Mouse (Mus musculus) megakaryocyte progenitor cell, adult 5-6 weeks (primary cell): ENCODE results near the gene Vps11. TPM values are rescaled to one million over a fixed set of nuclear protein-coding genes. Genes with fewer than 3 reads are reported as not detected.

ENCODE experiments used
- ATAC-seq: replicated peaks from 2 replicates; pipeline ENCODE4 v1.8.0; 2016; ENCODE audit warnings: mild to moderate bottlenecking, moderate TSS enrichment, inconsistent platforms; ENCODE audit not compliant: poor library complexity
- total RNA-seq, 2 experiments: library from RNA; stranded (forward) in 1 of 2; stranded (reverse) in 1 of 2; fragments of 157-497, 149-512 nt in 1 of 2; fragments of 200-1000 nt in 1 of 2; gene quantifications; 2 replicates each; pipeline versions ENCODE4 v1.2.3 to v1.2.4; 2015 to 2017

The Vps11 gene
- total RNA-seq, 2 experiments from 2014 or later: 13.0 to 21.3 TPM

DNA sequence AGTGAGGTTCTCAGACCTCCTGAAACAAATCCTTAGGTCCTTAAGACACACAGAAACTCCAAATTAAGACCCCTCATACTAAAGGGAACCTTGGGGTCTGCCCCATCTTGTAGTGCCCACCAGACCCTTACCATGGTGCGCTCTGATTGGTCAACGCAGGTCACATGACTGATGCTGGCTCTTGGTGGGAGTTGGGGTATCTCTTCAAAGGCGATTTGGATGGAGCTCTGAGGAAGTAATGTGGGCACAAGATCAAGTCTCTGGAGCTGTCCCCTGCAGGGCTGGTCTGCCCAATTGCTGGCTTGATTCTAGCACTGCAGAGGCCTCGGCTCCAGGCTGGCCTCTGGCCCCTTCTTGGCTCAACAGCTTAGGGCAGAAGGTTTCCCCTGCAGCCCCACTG lies 44.0 kb downstream of the Vps11 start:
- no peak for ATAC-seq

DNA sequence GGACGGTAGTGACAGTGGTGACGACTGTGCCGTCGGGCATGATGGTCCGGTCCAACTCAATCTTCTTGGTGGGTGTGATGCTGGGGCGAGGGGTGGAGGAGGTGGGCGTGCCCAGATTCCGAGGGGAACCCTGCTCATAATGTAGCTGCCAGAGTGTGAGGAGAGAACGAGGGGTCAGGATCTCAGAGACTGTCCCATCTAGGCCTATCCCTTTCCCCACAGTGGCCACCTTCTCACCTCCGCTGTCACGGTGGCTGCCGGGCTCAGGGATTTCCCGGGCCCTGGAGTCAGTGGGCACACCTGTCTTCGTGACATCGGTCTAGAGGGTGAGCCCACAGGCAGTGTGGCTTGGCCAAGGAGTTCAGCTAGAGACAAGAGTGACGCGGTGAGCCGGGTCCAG lies 46.6 kb downstream of the Vps11 start:
- ATAC-seq: no peak

DNA sequence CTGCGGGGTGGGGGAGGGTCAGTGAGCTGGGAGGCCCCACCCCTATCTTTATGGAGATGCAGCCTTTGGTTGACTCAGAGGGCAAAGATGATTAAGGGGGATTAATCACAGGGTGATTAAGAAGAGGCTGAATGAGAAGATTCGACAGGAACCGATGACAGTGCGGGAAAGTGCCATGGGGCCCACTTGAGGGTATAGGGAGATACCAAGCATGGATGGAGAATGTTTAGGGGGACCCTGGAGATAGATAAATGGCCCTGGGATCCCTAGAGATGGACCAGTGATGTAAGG lies 47.3 kb downstream of the Vps11 start:
- ATAC-seq: no peak

DNA sequence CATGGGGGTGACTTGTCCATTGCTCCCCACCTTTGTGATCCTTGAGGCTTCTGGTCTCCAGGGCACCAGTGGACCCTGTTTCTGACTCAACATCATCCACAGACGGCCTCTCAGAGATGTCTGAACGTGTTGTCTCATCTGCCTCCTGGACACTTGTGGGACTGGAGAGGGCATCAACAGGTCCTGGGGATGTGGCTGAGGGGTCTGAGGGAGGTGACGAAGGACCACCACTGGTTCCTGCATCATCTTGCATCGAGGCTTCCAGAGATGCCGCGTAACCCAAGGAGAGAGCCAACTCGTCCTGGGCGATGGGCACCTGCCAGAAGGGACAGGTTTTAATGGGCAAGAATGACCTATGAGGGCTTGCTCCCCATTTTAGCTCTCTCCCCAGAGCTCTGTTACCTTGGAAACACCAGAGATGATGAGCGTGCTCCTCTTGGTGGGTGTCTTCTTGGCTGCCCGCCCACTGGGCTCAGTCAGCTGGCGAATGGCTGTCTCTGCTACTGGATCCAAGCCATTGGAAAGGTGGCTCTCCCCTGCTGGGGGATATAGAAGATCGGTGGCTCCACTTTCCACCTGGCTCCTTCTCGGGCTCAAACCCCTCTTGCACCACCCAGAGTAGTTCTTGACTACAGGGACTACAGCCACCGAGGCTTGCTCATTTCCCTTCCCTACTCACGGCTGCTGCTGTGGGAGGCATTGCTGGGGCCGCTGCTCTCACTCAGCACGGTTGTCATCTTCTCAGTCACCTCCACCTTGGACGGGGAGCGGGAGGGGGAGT lies 47.8 kb downstream of the Vps11 start:
- no peak for ATAC-seq

DNA sequence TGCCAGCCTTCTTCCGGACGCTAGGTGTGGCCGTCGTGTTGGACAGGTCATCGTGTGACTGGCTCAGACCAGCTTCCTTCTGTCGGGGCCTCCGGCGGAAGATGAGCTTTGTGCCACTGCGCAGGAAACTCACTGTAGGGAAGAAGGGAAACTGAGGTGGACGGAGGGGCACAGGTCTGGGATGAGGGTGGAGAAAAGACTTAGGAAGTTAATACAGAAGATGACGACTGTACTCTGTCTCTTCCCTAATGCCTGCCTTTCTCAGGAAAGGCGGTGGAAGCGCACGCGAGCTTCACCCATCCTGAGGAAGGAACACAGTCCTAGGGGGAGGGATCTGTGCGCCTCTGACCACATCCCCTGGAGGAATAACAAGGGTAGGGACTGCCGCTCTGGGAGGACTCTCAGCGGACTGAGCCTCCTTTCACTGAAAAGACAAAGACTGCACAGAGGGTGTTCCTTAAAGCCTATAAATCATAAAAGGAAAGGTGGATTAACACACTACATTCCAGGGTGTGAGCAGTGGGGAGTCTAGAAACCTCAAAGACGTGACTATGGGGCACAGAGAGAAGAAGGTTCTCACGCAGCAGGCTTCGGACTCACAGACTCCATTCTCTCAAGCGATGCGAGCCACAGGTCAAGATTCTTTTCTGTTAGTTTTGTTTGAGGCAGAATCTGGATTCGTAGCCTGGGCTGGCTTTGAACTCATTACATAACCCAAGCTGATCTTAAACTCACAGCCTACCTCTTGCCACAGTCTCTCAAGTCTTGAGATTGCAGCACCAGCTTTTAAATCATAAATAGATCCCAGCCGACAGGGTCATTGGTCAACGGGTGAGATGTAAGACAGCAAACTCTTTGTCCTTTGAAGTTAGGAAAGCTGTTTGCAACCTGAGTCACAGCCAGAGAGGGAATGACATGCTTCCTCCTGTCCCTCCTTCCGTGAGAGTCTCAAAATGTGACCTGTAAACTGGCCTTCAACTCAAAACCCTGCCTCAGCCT lies 50.0 kb downstream of the Vps11 start:
- ATAC-seq: 0 out of 2 replicates have a peak, but pooled peaks have one; percentile 23

DNA sequence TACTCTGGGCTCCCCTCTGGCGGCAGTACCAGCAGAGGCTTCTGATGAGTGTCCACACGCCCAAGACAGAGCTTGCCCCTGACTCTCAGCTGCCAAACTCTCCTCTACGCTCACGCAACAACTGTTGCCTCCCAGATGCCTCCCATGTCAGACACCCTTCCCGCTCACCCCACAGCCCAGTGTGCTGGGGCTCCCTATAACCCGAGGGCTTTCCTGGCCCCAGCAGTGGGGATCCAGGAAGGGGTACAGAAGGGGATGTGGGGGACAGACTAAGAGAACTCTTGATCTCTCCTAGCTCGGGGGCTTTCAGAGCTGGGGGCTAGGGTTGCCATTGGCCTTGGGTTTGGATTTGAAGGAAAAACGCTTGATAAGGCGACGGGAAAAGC lies 50.7 kb downstream of the Vps11 start:
- no peak for ATAC-seq

DNA sequence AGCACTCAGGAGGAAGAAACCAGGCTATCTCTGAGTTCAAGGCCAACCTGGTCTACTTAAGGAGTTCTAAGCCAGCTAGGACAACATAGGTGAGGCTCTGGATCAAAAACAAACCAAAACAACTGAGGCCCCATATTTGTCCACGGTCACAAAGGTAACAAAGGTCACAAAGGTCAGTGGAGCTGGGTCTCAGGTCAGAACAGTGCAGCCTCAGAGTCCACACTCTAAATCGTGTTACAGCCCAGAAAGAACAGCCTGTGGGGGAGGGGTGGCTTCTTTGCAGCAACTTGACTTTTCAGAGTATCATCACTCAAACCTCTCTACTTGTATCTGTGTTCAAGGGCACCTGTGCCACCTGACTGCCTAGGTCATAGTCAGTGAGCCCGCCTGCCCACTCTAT lies 51.7 kb downstream of the Vps11 start:
- no peak for ATAC-seq

DNA sequence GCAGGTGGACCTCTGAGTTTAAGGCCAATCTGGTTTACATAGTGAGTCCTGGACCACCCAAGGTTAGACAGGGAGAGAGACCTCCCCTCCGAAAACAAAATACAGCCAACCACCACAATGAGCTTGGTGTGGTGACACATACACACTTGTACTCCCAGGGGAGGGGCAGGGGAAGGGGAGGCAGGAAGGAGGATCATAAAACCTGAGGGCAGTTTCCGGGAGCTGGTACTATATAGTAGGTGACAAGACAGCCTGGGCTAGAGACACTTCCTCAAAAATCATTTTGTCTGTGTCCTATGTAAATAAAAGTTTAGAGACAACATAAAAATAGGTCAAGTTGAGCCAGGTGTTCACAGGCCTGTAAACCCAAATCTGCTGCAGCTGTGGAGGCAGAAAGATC lies 54.2 kb downstream of the Vps11 start:
- ATAC-seq: no peak

DNA sequence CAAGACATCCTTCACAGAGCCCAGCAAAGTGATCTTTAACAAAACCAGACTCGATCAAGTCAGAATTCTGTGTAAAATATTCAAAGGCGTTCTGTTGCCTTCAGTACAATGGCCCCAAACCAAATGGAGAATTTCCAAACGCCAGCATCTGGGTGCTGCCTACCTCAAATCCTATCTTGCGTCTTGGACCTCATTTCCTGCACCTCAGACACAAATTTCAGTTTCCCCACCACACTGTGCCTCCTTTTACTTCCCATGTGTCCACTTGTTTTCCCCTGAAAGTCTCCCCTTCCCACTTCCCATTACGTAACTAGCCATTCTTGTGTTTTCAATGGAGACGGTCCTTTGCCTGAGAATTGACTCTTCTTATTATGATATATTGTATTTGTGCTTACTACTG lies 54.9 kb downstream of the Vps11 start:
- no peak for ATAC-seq

DNA sequence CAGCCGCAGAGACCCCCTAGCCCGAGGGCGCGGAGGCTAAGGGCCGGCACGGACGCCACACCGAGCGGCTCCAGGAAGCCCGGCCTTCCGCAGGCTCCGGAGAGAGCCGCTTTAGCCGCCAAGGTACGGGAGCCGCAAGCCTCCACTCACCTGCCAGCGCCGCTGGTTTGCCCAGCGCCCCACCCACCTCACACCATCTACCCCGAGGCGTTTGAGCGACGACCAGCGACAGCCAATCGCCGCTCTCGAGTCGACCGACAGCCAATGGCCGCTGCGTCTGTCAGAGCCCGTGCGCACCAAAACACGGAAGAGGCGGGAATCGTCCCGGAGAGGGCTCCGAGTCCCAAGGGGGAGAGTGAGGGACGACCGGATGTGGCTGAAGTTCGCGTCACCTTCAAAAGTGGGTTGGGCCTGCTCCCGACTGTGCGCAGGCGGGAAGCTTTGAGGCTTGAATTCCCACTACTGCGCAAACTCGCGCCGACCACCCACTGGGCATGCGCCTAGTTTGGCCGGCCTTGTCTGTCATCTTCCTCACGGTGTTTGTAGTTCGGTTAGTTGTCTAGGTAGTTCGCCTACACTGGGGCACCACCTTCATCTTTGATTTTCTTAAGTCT lies 55.9 kb downstream of the Vps11 start, which contains the start of gene Hinfp:
TSS of gene Hinfp (minus strand) at position 206 of the 614 bp plus-strand sequence.
- ATAC-seq: peak; percentile 99

DNA sequence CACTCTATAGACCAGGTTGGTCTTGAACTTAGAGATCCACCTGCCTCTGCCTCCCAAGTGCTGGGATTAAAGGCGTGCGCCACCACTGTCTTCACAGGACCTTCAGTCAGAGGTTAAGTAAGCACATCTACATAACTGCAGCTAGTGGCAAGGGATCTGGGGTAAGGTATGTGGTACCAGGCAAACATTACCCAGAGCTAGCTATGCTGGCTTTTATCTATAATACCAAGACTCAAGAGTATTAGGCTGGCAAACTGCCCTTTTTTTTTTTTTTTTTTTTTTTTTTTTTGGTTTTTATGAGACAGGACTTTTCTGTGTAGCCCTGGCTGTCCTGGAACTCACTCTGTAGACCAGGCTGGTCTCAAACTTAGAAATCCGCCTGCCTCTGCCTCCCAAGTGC lies 61.5 kb downstream of the Vps11 start:
- ATAC-seq: peak; percentile 86

Other genes with a start within 250 kb of the Vps11 start
- gene Gm49380, start 248.2 kb downstream of the Vps11 start, total RNA-seq (2015): not detected in 2 replicates
- not detected in 2 replicates for gene Gm49380, start 248.2 kb downstream of the Vps11 start, total RNA-seq (2017)
- gene Rnf26, start 248.2 kb downstream of the Vps11 start, total RNA-seq (2015): 47.7 and 59.6 TPM in 2 replicates
- 19.1 and 21.2 TPM in 2 replicates for gene Rnf26, start 248.2 kb downstream of the Vps11 start, total RNA-seq (2017)
- 0.12 TPM in 1 of 2 replicates, not detected in the other for gene Mcam, start 227.2 kb downstream of the Vps11 start, total RNA-seq (2015)
- 0.14 TPM in 1 of 2 replicates, not detected in the other for gene Mcam, start 227.2 kb downstream of the Vps11 start, total RNA-seq (2017)
- 106 and 109 TPM in 2 replicates for gene Cbl, start 127.6 kb downstream of the Vps11 start, total RNA-seq (2015)
- 28.9 and 45.7 TPM in 2 replicates for gene Cbl, start 127.6 kb downstream of the Vps11 start, total RNA-seq (2017)
- not detected in 2 replicates for gene Ccdc153, start 121.0 kb downstream of the Vps11 start, total RNA-seq (2015)
- gene Ccdc153, start 121.0 kb downstream of the Vps11 start, total RNA-seq (2017): not detected in 2 replicates
- gene Pdzd3, start 110.2 kb downstream of the Vps11 start, total RNA-seq (2015): 0.35 and 0.54 TPM in 2 replicates
- gene Pdzd3, start 110.2 kb downstream of the Vps11 start, total RNA-seq (2017): not detected in 2 replicates
- 4.1 and 4.7 TPM in 2 replicates for gene Nlrx1, start 93.1 kb downstream of the Vps11 start, total RNA-seq (2015)
- 3.4 and 8.3 TPM in 2 replicates for gene Nlrx1, start 93.1 kb downstream of the Vps11 start, total RNA-seq (2017)
- 3.9 and 7.4 TPM in 2 replicates for gene Abcg4, start 73.1 kb downstream of the Vps11 start, total RNA-seq (2015)
- gene Abcg4, start 73.1 kb downstream of the Vps11 start, total RNA-seq (2017): 1.6 and 2.5 TPM in 2 replicates
- gene Hinfp, start 56.0 kb downstream of the Vps11 start, total RNA-seq (2015): 13.4 and 17.6 TPM in 2 replicates
- 17.4 and 20.4 TPM in 2 replicates for gene Hinfp, start 56.0 kb downstream of the Vps11 start, total RNA-seq (2017)
- gene C2cd2l, start 41.4 kb downstream of the Vps11 start, total RNA-seq (2015): 3.9 and 13.2 TPM in 2 replicates
- gene C2cd2l, start 41.4 kb downstream of the Vps11 start, total RNA-seq (2017): 2.4 and 5.3 TPM in 2 replicates
- gene Dpagt1, start 35.7 kb downstream of the Vps11 start, total RNA-seq (2015): 50.3 and 54.8 TPM in 2 replicates
- 18.9 and 21.0 TPM in 2 replicates for gene Dpagt1, start 35.7 kb downstream of the Vps11 start, total RNA-seq (2017)
- gene H2afx, start 27.0 kb downstream of the Vps11 start, total RNA-seq (2015): 109 and 111 TPM in 2 replicates
- 270 and 329 TPM in 2 replicates for gene H2afx, start 27.0 kb downstream of the Vps11 start, total RNA-seq (2017)
- gene Hmbs, start 17.4 kb downstream of the Vps11 start, total RNA-seq (2015): 123 and 124 TPM in 2 replicates
- 46.4 and 55.8 TPM in 2 replicates for gene Hmbs, start 17.4 kb downstream of the Vps11 start, total RNA-seq (2017)
- 90.9 and 104 TPM in 2 replicates for gene Hyou1, start 17.8 kb upstream of the Vps11 start, total RNA-seq (2015)
- 172 and 175 TPM in 2 replicates for gene Hyou1, start 17.8 kb upstream of the Vps11 start, total RNA-seq (2017)
- 28.8 and 30.6 TPM in 2 replicates for gene Slc37a4, start 35.2 kb upstream of the Vps11 start, total RNA-seq (2015)
- 24.9 and 40.9 TPM in 2 replicates for gene Slc37a4, start 35.2 kb upstream of the Vps11 start, total RNA-seq (2017)
- 3,273 and 3,407 TPM in 2 replicates for gene Rps25, start 45.5 kb upstream of the Vps11 start, total RNA-seq (2015)
- gene Rps25, start 45.5 kb upstream of the Vps11 start, total RNA-seq (2017): 2,047 and 2,155 TPM in 2 replicates
- 88.4 and 90.5 TPM in 2 replicates for gene Trappc4, start 45.9 kb upstream of the Vps11 start, total RNA-seq (2015)
- 25.6 and 26.0 TPM in 2 replicates for gene Trappc4, start 45.9 kb upstream of the Vps11 start, total RNA-seq (2017)
- 28.0 and 33.1 TPM in 2 replicates for gene Ccdc84, start 56.9 kb upstream of the Vps11 start, total RNA-seq (2015)
- gene Ccdc84, start 56.9 kb upstream of the Vps11 start, total RNA-seq (2017): 26.4 and 26.7 TPM in 2 replicates
- not detected in 2 replicates for gene Foxr1, start 79.5 kb upstream of the Vps11 start, total RNA-seq (2015)
- not detected in 2 replicates for gene Foxr1, start 79.5 kb upstream of the Vps11 start, total RNA-seq (2017)
- not detected in 2 replicates for gene Upk2, start 93.3 kb upstream of the Vps11 start, total RNA-seq (2015)
- not detected in 2 replicates for gene Upk2, start 93.3 kb upstream of the Vps11 start, total RNA-seq (2017)
- 4.3 and 4.5 TPM in 2 replicates for gene Bcl9l, start 121.2 kb upstream of the Vps11 start, total RNA-seq (2015)
- 1.6 and 1.8 TPM in 2 replicates for gene Bcl9l, start 121.2 kb upstream of the Vps11 start, total RNA-seq (2017)
- not detected in 2 replicates for gene Cxcr5, start 200.2 kb upstream of the Vps11 start, total RNA-seq (2015)
- gene Cxcr5, start 200.2 kb upstream of the Vps11 start, total RNA-seq (2017): not detected in 2 replicates
- 65.0 and 65.9 TPM in 2 replicates for gene Ddx6, start 243.2 kb upstream of the Vps11 start, total RNA-seq (2015)
- gene Ddx6, start 243.2 kb upstream of the Vps11 start, total RNA-seq (2017): 66.6 and 74.4 TPM in 2 replicates